Mouse (Mus musculus) limb, embryonic 14.5 days (tissue): ENCODE results near the gene Vmn1r86. TPM values are rescaled to one million over a fixed set of nuclear protein-coding genes. Genes with fewer than 3 reads are reported as not detected.

ENCODE experiments used
- ATAC-seq: fragments of 200-750 bp; cut with Nextera tagmentation; 2 replicates; pipeline ENCODE4 v1.8.0; 2017; ENCODE audit warnings: low read depth, moderate number of reproducible peaks, moderate TSS enrichment; ENCODE audit not compliant: low FRiP score
- DNase-seq: peaks from one replicate; pipeline ENCODE4 v3.0.0-alpha.2; 2015; ENCODE audit warnings: low spot score
- H3K27ac ChIP-seq: fragments of 300-500 bp; sonication (generic); replicated peaks from 2 replicates; pipeline ENCODE4 v1.5.1; 2014; ENCODE audit warnings: low read depth, mild to moderate bottlenecking, low read length, moderate library complexity, mixed read lengths
- H3K27me3 ChIP-seq: fragments of 300-500 bp; sonication (generic); 2 replicates; pipeline ENCODE4 v1.6.1; 2014; ENCODE audit warnings: low read length, mixed read lengths; ENCODE audit not compliant: control insufficient read depth, insufficient read depth
- H3K36me3 ChIP-seq: fragments of 300-500 bp; sonication (generic); 2 replicates; pipeline ENCODE4 v1.6.1; 2014; ENCODE audit warnings: mild to moderate bottlenecking, low read length, moderate library complexity, mixed read lengths; ENCODE audit not compliant: control insufficient read depth, insufficient read depth
- H3K4me1 ChIP-seq: fragments of 300-500 bp; sonication (generic); 2 replicates; pipeline ENCODE4 v1.6.1; 2014; ENCODE audit warnings: antibody characterized with exemption, low read length, mixed read lengths; ENCODE audit not compliant: control insufficient read depth, insufficient read depth
- H3K4me2 ChIP-seq: fragments of 300-500 bp; sonication (generic); replicated peaks from 2 replicates; pipeline ENCODE4 v1.6.1; 2014; ENCODE audit warnings: low read depth, mild to moderate bottlenecking, low read length, moderate library complexity; ENCODE audit not compliant: severe bottlenecking
- H3K4me3 ChIP-seq: fragments of 300-500 bp; sonication (generic); replicated peaks from 2 replicates; pipeline ENCODE4 v1.5.1; 2014; ENCODE audit warnings: low read length
- H3K9ac ChIP-seq: fragments of 300-500 bp; sonication (generic); 2 replicates; pipeline ENCODE4 v1.6.1; 2014; ENCODE audit warnings: mild to moderate bottlenecking, low read depth, low read length, moderate library complexity; ENCODE audit not compliant: severe bottlenecking
- H3K9me3 ChIP-seq: fragments of 300-500 bp; sonication (generic); 2 replicates; pipeline ENCODE4 v1.6.1; 2016; ENCODE audit warnings: low read length; ENCODE audit not compliant: control insufficient read depth
- POLR2A ChIP-seq: fragments of 200-500 bp; IDR thresholded peaks from 2 replicates; pipeline ENCODE4 v1.8.0; 2012; ENCODE audit warnings: inconsistent platforms, mild to moderate bottlenecking, moderate library complexity, borderline replicate concordance; ENCODE audit not compliant: insufficient read depth, insufficient read length; ENCODE audit errors: extremely low read depth
- WGBS: fragments of 180-500 bp; shearing (Covaris S2); extraction: QIAGEN DNeasy Blood & Tissue Kit; methylation state at CpG from one replicate; pipeline ENCODE4 v1.1.7; 2014; 5-methylcytosine and 5-hydroxymethylcytosine counted together
- polyA plus RNA-seq, 2 experiments: library from polyadenylated mRNA; depleted of rRNA in 1 of 2; stranded (reverse) in 1 of 2; unstranded in 1 of 2; fragments of >200 nt; fragmentation: Nextera tagmentation in 1 of 2; extraction: Ambion mirVana in 1 of 2; gene quantifications; 2 replicates each; pipeline versions ENCODE4 v1.2.1 to v1.2.3; 2012 to 2014

Gene Vmn1r86
- polyA plus RNA-seq, 2 experiments: not detected

- 0 out of 2 replicates have a peak, but pooled peaks cover 3% of the 10 kb centered on the region for H3K4me1 ChIP-seq
- peak; percentile 54; the same call in 1 of the 2 replicates for TF ChIP-seq POLR2A
- H3K27ac ChIP-seq: peak within 1 kb of the TSS; percentile 75
- peak within 1 kb of the TSS; percentile 61 for H3K9ac ChIP-seq
- peak; percentile 96 for DNase-seq
- under 1% methylated on average over 38 of the region's 41 CpGs for WGBS
- H3K9me3 ChIP-seq: no peaks in the 10 kb centered on the region
- peak within 1 kb of the TSS; percentile 51 for H3K4me2 ChIP-seq
- H3K4me3 ChIP-seq: peak within 1 kb of the TSS; percentile 61
- peak; percentile 98 for ATAC-seq
- H3K36me3 ChIP-seq: no peaks in the 10 kb centered on the region
- H3K27me3 ChIP-seq: no peaks in the 10 kb centered on the region
These were observed 65.3 kb downstream of the Vmn1r86 start, which contains the start of gene Mzf1 for GRCm38 (mm10) chr7:13054287-13055010. Gene Mzf1 (minus strand): TSS chr7:13054764.

- peak overlapping the region; percentile 61 for H3K9ac ChIP-seq
- peak overlapping the region; percentile 75; the same call in 1 of the 2 replicates for H3K27ac ChIP-seq
- TF ChIP-seq POLR2A: no peak
- no peaks in the 10 kb centered on the region for H3K9me3 ChIP-seq
- no peak for DNase-seq
- H3K4me2 ChIP-seq: peak overlapping the region; percentile 51
- peak overlapping the region; percentile 61 for H3K4me3 ChIP-seq
- WGBS: 2% methylated on average over 15 of the region's 15 CpGs
- 0 out of 2 replicates have a peak, but pooled peaks cover 3% of the 10 kb centered on the region for H3K4me1 ChIP-seq
- H3K36me3 ChIP-seq: no peaks in the 10 kb centered on the region
- H3K27me3 ChIP-seq: no peaks in the 10 kb centered on the region
- no peak for ATAC-seq
These were observed 65.8 kb downstream of the Vmn1r86 start for GRCm38 (mm10) chr7:13053961-13054286.

DNA sequence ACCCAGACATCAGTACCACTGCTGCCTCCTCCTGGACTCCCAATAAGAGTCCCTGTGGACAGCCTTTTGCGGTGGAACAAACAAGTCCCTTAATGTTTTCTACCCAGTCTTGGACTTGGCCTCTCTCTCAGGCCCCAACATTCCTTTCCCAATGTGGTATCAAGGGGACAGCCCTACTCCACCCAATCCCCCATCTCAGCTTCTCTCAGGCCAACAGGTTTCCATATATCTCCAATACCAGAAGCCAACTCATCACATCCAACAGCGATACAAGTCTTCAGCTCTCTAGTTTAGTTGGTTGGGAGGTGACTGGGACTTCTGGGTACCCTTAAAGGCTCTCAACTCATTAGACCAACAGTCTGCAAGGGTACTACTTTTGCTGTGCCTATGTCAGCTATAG, 66.2 kb downstream of the Vmn1r86 start:
- ATAC-seq (no peak), DNase-seq (no peak)
- H3K4me2 ChIP-seq: peak overlapping the region; percentile 51; the same call in 1 of the 2 replicates
- peak overlapping the region; percentile 61; the same call in 1 of the 2 replicates for H3K9ac ChIP-seq
- 90% methylated on average over 2 of the region's 2 CpGs for WGBS
- peak overlapping the region; percentile 61 for H3K4me3 ChIP-seq
- no peak overlapping the region for H3K27ac ChIP-seq
- H3K4me1 ChIP-seq: 0 out of 2 replicates have a peak, but pooled peaks cover 3% of the 10 kb centered on the region
- H3K27me3 ChIP-seq: no peaks in the 10 kb centered on the region
- TF ChIP-seq POLR2A: no peak
- no peaks in the 10 kb centered on the region for H3K9me3 ChIP-seq
- H3K36me3 ChIP-seq: no peaks in the 10 kb centered on the region

GRCm38 (mm10) chr7:13053001-13053400, 66.7 kb downstream of the Vmn1r86 start:
- WGBS: 87% methylated on average over 13 of the region's 13 CpGs
- no peak overlapping the region for H3K4me3 ChIP-seq
- 0 out of 2 replicates have a peak, but pooled peaks cover 3% of the 10 kb centered on the region for H3K4me1 ChIP-seq
- no peaks in the 10 kb centered on the region for H3K27me3 ChIP-seq
- no peak overlapping the region for H3K9ac ChIP-seq
- no peak overlapping the region for H3K27ac ChIP-seq
- DNase-seq (no peak), ATAC-seq (no peak)
- no peaks in the 10 kb centered on the region for H3K36me3 ChIP-seq
- H3K9me3 ChIP-seq: no peaks in the 10 kb centered on the region
- H3K4me2 ChIP-seq: no peak overlapping the region
- TF ChIP-seq POLR2A: no peak

Other genes with a start within 250 kb of the Vmn1r86 start
- 4.4 and 4.8 TPM in 2 replicates for gene Zfp128, start 238.7 kb downstream of the Vmn1r86 start, polyA plus RNA-seq (2012; rRNA removed)
- 4.8 and 5.8 TPM in 2 replicates for gene Zfp128, start 238.7 kb downstream of the Vmn1r86 start, polyA plus RNA-seq (2014; fragmentation: Nextera tagmentation; extraction: Ambion mirVana)
- 20.1 and 23.8 TPM in 2 replicates for gene Zscan22, start 222.1 kb downstream of the Vmn1r86 start, polyA plus RNA-seq (2012; rRNA removed)
- gene Zscan22, start 222.1 kb downstream of the Vmn1r86 start, polyA plus RNA-seq (2014; fragmentation: Nextera tagmentation; extraction: Ambion mirVana): 15.6 and 21.5 TPM in 2 replicates
- 3,045 and 3,888 TPM in 2 replicates for gene Rps5, start 197.6 kb downstream of the Vmn1r86 start, polyA plus RNA-seq (2012; rRNA removed)
- 1,462 and 1,509 TPM in 2 replicates for gene Rps5, start 197.6 kb downstream of the Vmn1r86 start, polyA plus RNA-seq (2014; fragmentation: Nextera tagmentation; extraction: Ambion mirVana)
- gene Rnf225, start 192.5 kb downstream of the Vmn1r86 start, polyA plus RNA-seq (2012; rRNA removed): 1.8 and 2.3 TPM in 2 replicates
- gene Rnf225, start 192.5 kb downstream of the Vmn1r86 start, polyA plus RNA-seq (2014; fragmentation: Nextera tagmentation; extraction: Ambion mirVana): 0.83 and 0.86 TPM in 2 replicates
- 9.8 and 12.0 TPM in 2 replicates for gene Zfp324, start 154.1 kb downstream of the Vmn1r86 start, polyA plus RNA-seq (2012; rRNA removed)
- 9.5 and 11.4 TPM in 2 replicates for gene Zfp324, start 154.1 kb downstream of the Vmn1r86 start, polyA plus RNA-seq (2014; fragmentation: Nextera tagmentation; extraction: Ambion mirVana)
- gene Zfp446, start 142.1 kb downstream of the Vmn1r86 start, polyA plus RNA-seq (2012; rRNA removed): 10.1 and 12.5 TPM in 2 replicates
- gene Zfp446, start 142.1 kb downstream of the Vmn1r86 start, polyA plus RNA-seq (2014; fragmentation: Nextera tagmentation; extraction: Ambion mirVana): 3.5 and 5.4 TPM in 2 replicates
- gene Slc27a5, start 121.7 kb downstream of the Vmn1r86 start, polyA plus RNA-seq (2012; rRNA removed): 0.23 and 0.26 TPM in 2 replicates
- not detected in 2 replicates for gene Slc27a5, start 121.7 kb downstream of the Vmn1r86 start, polyA plus RNA-seq (2014; fragmentation: Nextera tagmentation; extraction: Ambion mirVana)
- 610 and 816 TPM in 2 replicates for gene Trim28, start 120.8 kb downstream of the Vmn1r86 start, polyA plus RNA-seq (2012; rRNA removed)
- 408 and 456 TPM in 2 replicates for gene Trim28, start 120.8 kb downstream of the Vmn1r86 start, polyA plus RNA-seq (2014; fragmentation: Nextera tagmentation; extraction: Ambion mirVana)
- 29.3 and 46.7 TPM in 2 replicates for gene Zbtb45, start 109.9 kb downstream of the Vmn1r86 start, polyA plus RNA-seq (2012; rRNA removed)
- gene Zbtb45, start 109.9 kb downstream of the Vmn1r86 start, polyA plus RNA-seq (2014; fragmentation: Nextera tagmentation; extraction: Ambion mirVana): 25.5 and 25.8 TPM in 2 replicates
- 97.3 and 151 TPM in 2 replicates for gene Chmp2a, start 85.1 kb downstream of the Vmn1r86 start, polyA plus RNA-seq (2012; rRNA removed)
- gene Chmp2a, start 85.1 kb downstream of the Vmn1r86 start, polyA plus RNA-seq (2014; fragmentation: Nextera tagmentation; extraction: Ambion mirVana): 164 TPM in 2 replicates
- 294 and 308 TPM in 2 replicates for gene Ube2m, start 81.6 kb downstream of the Vmn1r86 start, polyA plus RNA-seq (2012; rRNA removed)
- 159 and 165 TPM in 2 replicates for gene Ube2m, start 81.6 kb downstream of the Vmn1r86 start, polyA plus RNA-seq (2014; fragmentation: Nextera tagmentation; extraction: Ambion mirVana)
- 5.3 and 7.1 TPM in 2 replicates for gene Mzf1, start 65.2 kb downstream of the Vmn1r86 start, polyA plus RNA-seq (2012; rRNA removed)
- 1.9 and 2.5 TPM in 2 replicates for gene Mzf1, start 65.2 kb downstream of the Vmn1r86 start, polyA plus RNA-seq (2014; fragmentation: Nextera tagmentation; extraction: Ambion mirVana)
- gene Vmn1r85, start 24.7 kb downstream of the Vmn1r86 start, polyA plus RNA-seq (2012; rRNA removed): 0.01 TPM in 1 of 2 replicates, not detected in the other
- gene Vmn1r85, start 24.7 kb downstream of the Vmn1r86 start, polyA plus RNA-seq (2014; fragmentation: Nextera tagmentation; extraction: Ambion mirVana): not detected in 2 replicates
- gene Vmn1r87, start 20.2 kb upstream of the Vmn1r86 start, polyA plus RNA-seq (2012; rRNA removed): not detected in 2 replicates
- not detected in 2 replicates for gene Vmn1r87, start 20.2 kb upstream of the Vmn1r86 start, polyA plus RNA-seq (2014; fragmentation: Nextera tagmentation; extraction: Ambion mirVana)
- gene Vmn1r88, start 39.7 kb upstream of the Vmn1r86 start, polyA plus RNA-seq (2012; rRNA removed): 0.01 TPM in 1 of 2 replicates, not detected in the other
- gene Vmn1r88, start 39.7 kb upstream of the Vmn1r86 start, polyA plus RNA-seq (2014; fragmentation: Nextera tagmentation; extraction: Ambion mirVana): not detected in 2 replicates
- not detected in 2 replicates for gene Vmn1r89, start 93.1 kb upstream of the Vmn1r86 start, polyA plus RNA-seq (2012; rRNA removed)
- not detected in 2 replicates for gene Vmn1r89, start 93.1 kb upstream of the Vmn1r86 start, polyA plus RNA-seq (2014; fragmentation: Nextera tagmentation; extraction: Ambion mirVana)
- 65.2 and 75.9 TPM in 2 replicates for gene Lig1, start 157.4 kb upstream of the Vmn1r86 start, polyA plus RNA-seq (2012; rRNA removed)
- 88.2 and 104 TPM in 2 replicates for gene Lig1, start 157.4 kb upstream of the Vmn1r86 start, polyA plus RNA-seq (2014; fragmentation: Nextera tagmentation; extraction: Ambion mirVana)
- 9.7 and 14.9 TPM in 2 replicates for gene Zswim9, start 158.8 kb upstream of the Vmn1r86 start, polyA plus RNA-seq (2012; rRNA removed)
- 6.9 and 7.2 TPM in 2 replicates for gene Zswim9, start 158.8 kb upstream of the Vmn1r86 start, polyA plus RNA-seq (2014; fragmentation: Nextera tagmentation; extraction: Ambion mirVana)
- gene Pla2g4c, start 204.7 kb upstream of the Vmn1r86 start, polyA plus RNA-seq (2012; rRNA removed): 1.9 and 2.4 TPM in 2 replicates
- 0.73 and 1.0 TPM in 2 replicates for gene Pla2g4c, start 204.7 kb upstream of the Vmn1r86 start, polyA plus RNA-seq (2014; fragmentation: Nextera tagmentation; extraction: Ambion mirVana)